Mouse (Mus musculus) heart, adult 2 months (tissue): ENCODE measurements at regions not wholly inside any gene's neighbourhood (a gene's known extent, or its start where the extent isn't known, plus 50 kb on each side); places are given as distances from the start of the nearest gene placed in this dataset.

Source experiments
- CTCF ChIP-seq: fragments of 200-600 bp; IDR thresholded peaks from 2 replicates; pipeline ENCODE4 v1.8.1; 2022; ENCODE audit warnings: antibody characterized with exemption, mild to moderate bottlenecking, moderate library complexity
- POLR2A ChIP-seq: fragments of 200-500 bp; IDR thresholded peaks from 2 replicates; pipeline ENCODE4 v1.6.1; 2011; ENCODE audit warnings: mild to moderate bottlenecking, low read depth, low read length, control low read depth; ENCODE audit not compliant: insufficient read depth

- TF ChIP-seq POLR2A (no peak), CTCF (no peak)
Observed at GRCm38 (mm10) chr15:67904646-67905045, 1403.9 kb upstream of the Lrrc6 start.
